Mouse (Mus musculus) natural killer cell, adult 2 months (primary cell): ENCODE measurements around the gene Ppm1n.
A peak's percentile ranks its signal among the peaks of the same experiment; 100 is the strongest.

Experiments used
- DNase-seq, 2 experiments: peaks; one replicate each; pipeline ENCODE4 v3.0.0; 2022; ENCODE audit warnings: low spot score in 2 of 2

Gene Ppm1n

GRCm38 (mm10) chr7:19247511-19247910, 32.4 kb downstream of the Ppm1n start:
- DNase-seq = no peak

- no peak for DNase-seq
Observed at GRCm38 (mm10) chr7:19246855-19247254, 33.0 kb downstream of the Ppm1n start.

GRCm38 (mm10) chr7:19245083-19245482, 34.8 kb downstream of the Ppm1n start:
- no peak for DNase-seq

GRCm38 (mm10) chr7:19243858-19244257, 36.0 kb downstream of the Ppm1n start:
- no peak for DNase-seq

GRCm38 (mm10) chr7:19242005-19242404, 37.9 kb downstream of the Ppm1n start:
- no peak for DNase-seq

GRCm38 (mm10) chr7:19240905-19241463, 38.9 kb downstream of the Ppm1n start:
- DNase-seq = no peak

- DNase-seq = no peak
Observed at GRCm38 (mm10) chr7:19239986-19240385, 39.9 kb downstream of the Ppm1n start.

GRCm38 (mm10) chr7:19239423-19239822, 40.4 kb downstream of the Ppm1n start:
- DNase-seq = peak; percentile 82 to 89

GRCm38 (mm10) chr7:19238344-19238743, 41.5 kb downstream of the Ppm1n start:
- DNase-seq = no peak

- no peak for DNase-seq
Observed at GRCm38 (mm10) chr7:19236411-19236810, 43.5 kb downstream of the Ppm1n start.

- no peak for DNase-seq
Observed at GRCm38 (mm10) chr7:19235092-19235671, 44.7 kb downstream of the Ppm1n start.

- no peak for DNase-seq
Observed at GRCm38 (mm10) chr7:19234652-19235051, 45.2 kb downstream of the Ppm1n start.

GRCm38 (mm10) chr7:19231849-19232248, 48.0 kb downstream of the Ppm1n start:
- DNase-seq = no peak

- DNase-seq = no peak
Observed at GRCm38 (mm10) chr7:19230899-19231298, 49.0 kb downstream of the Ppm1n start.

GRCm38 (mm10) chr7:19230041-19230580, 49.8 kb downstream of the Ppm1n start:
- no peak for DNase-seq

- no peak for DNase-seq
Observed at GRCm38 (mm10) chr7:19229404-19229803, 50.5 kb downstream of the Ppm1n start.

GRCm38 (mm10) chr7:19228793-19229148, 51.1 kb downstream of the Ppm1n start:
- no peak for DNase-seq

- peak; percentile 99 for DNase-seq
Observed at GRCm38 (mm10) chr7:19227883-19228792, 51.7 kb downstream of the Ppm1n start, which contains the start of gene Opa3. Gene Opa3, plus strand, starts transcription at chr7:19228334.

- DNase-seq = peak in 1 of 2 experiments; percentile 58
Observed at GRCm38 (mm10) chr7:19226817-19227797, 52.8 kb downstream of the Ppm1n start.
